Mouse (Mus musculus) ES-E14 (cell line): Measurements from ENCODE around the gene Lmcd1. TPM values are rescaled to one million over a fixed set of nuclear protein-coding genes. Genes with fewer than 3 reads are reported as not detected.

ENCODE experiments used
- DNase-seq: peaks from one replicate; pipeline ENCODE4 v3.0.0-alpha.2; 2013; ENCODE audit warnings: low read depth, low spot score
- H3K27ac ChIP-seq: 2 replicates; pipeline ENCODE4 v1.5.1; 2012; ENCODE audit warnings: low read depth, mild to moderate bottlenecking, low read length, moderate library complexity, mixed read lengths; ENCODE audit not compliant: poor library complexity, insufficient read depth, severe bottlenecking
- H3K36me3 ChIP-seq: 2 replicates; pipeline ENCODE4 v1.6.1; 2012; ENCODE audit warnings: mild to moderate bottlenecking, low read length, moderate library complexity, mixed read lengths; ENCODE audit not compliant: control insufficient read depth, poor library complexity, insufficient read depth, severe bottlenecking
- H3K4me1 ChIP-seq, 2 experiments: fragments of 150-350 bp in 1 of 2; sonication (generic) in 1 of 2; 2 replicates each; pipeline ENCODE4 v1.6.1; 2012; ENCODE audit warnings: low read length in 2 of 2, mild to moderate bottlenecking in 1 of 2, mixed read lengths in 1 of 2; ENCODE audit not compliant: control insufficient read depth in 2 of 2, insufficient read depth in 2 of 2, poor library complexity in 1 of 2
- H3K4me3 ChIP-seq, 2 experiments: fragments of 150-350 bp in 1 of 2; sonication (generic) in 1 of 2; 2 replicates each; pipeline ENCODE4 v1.5.1; 2012; ENCODE audit warnings: low read length in 2 of 2, low read depth in 1 of 2, mild to moderate bottlenecking in 1 of 2, mixed read lengths in 1 of 2; ENCODE audit not compliant: insufficient read depth in 1 of 2, poor library complexity in 1 of 2, severe bottlenecking in 1 of 2
- H3K9ac ChIP-seq: 2 replicates; pipeline ENCODE4 v1.6.1; 2012; ENCODE audit warnings: low read depth, mild to moderate bottlenecking, low read length, mixed read lengths; ENCODE audit not compliant: poor library complexity, insufficient read depth, severe bottlenecking
- H3K9me3 ChIP-seq: fragments of 150-350 bp; sonication (generic); 2 replicates; pipeline ENCODE4 v1.6.1; 2012; ENCODE audit warnings: low read depth, mild to moderate bottlenecking, low read length; ENCODE audit not compliant: control insufficient read depth, insufficient read depth
- CHD2 ChIP-seq: IDR thresholded peaks from 2 replicates; pipeline ENCODE4 v1.6.1; 2014; ENCODE audit warnings: mild to moderate bottlenecking, low read depth, low read length, inconsistent platforms
- HCFC1 ChIP-seq: IDR thresholded peaks from 2 replicates; pipeline ENCODE4 v1.6.1; 2012; ENCODE audit warnings: low read length, inconsistent platforms, borderline replicate concordance; ENCODE audit not compliant: insufficient read depth
- MAFK ChIP-seq: IDR thresholded peaks from 2 replicates; pipeline ENCODE4 v1.6.1; 2014; ENCODE audit warnings: mild to moderate bottlenecking, low read depth, low read length, inconsistent platforms; ENCODE audit not compliant: insufficient read depth
- ZC3H11A ChIP-seq: IDR thresholded peaks from 2 replicates; pipeline ENCODE4 v1.6.1; 2012; ENCODE audit warnings: low read depth, mild to moderate bottlenecking, inconsistent platforms, low read length, borderline replicate concordance
- ZNF384 ChIP-seq: IDR thresholded peaks from 2 replicates; pipeline ENCODE4 v1.6.1; 2012; ENCODE audit warnings: low read depth, low read length, inconsistent platforms
- in situ Hi-C, 2 experiments: fragments of 600-800 bp; cut with MboI; formaldehyde crosslinking; loops; one replicate each; pipeline ENCODE4 v1.15.1; 2025; ENCODE audit warnings: low sequenced_read_pairs in 2 of 2, inconsistent platforms in 1 of 2; ENCODE audit not compliant: unreplicated experiment in 2 of 2
- total RNA-seq: library from RNA; depleted of rRNA; stranded (reverse); fragments of 300-350 nt; gene quantifications from 2 replicates; pipeline ENCODE4 v1.2.3, GENCODE M21; 2012

Gene Lmcd1
- total RNA-seq, 1 experiment, result 0.18 TPM

DNA sequence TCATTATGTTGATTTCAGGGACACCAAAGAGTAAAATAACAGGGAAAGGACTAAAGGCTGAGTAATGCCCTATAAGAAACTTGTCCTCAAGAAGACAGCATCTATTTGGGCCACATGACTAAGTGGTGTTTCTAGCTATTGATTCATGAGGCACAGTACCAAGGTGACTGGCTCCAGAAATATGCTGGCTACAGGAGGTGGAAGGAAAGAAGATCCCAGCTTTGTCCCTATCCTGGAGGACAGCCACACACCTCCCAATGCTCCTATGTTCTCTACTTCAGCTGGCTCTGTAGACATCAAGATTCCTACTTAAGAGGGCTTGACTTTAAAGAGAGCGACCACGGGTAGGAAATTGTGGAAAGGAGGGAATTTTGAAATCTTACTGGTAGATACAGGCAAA, 8.4 kb downstream of the Lmcd1 start:
- in situ Hi-C loops, result no loop called here
- H3K9ac ChIP-seq, result no peak overlapping the region
- H3K9me3 ChIP-seq, result no peaks in the 10 kb centered on the region; the same call in 1 of the 2 replicates
- no peaks in the 10 kb centered on the region for H3K36me3 ChIP-seq
- H3K27ac ChIP-seq, result no peak overlapping the region
- DNase-seq, result no peak
- H3K4me1 ChIP-seq, result peaks cover 0 to 3% of the 10 kb centered on the region in 2 experiments; a peak in 1 of 4 replicates
- no peak for TF ChIP-seq ZNF384
- no peak for TF ChIP-seq MAFK
- no peak for TF ChIP-seq CHD2
- TF ChIP-seq HCFC1, result no peak
- TF ChIP-seq ZC3H11A, result no peak
- no peak overlapping the region for H3K4me3 ChIP-seq

DNA sequence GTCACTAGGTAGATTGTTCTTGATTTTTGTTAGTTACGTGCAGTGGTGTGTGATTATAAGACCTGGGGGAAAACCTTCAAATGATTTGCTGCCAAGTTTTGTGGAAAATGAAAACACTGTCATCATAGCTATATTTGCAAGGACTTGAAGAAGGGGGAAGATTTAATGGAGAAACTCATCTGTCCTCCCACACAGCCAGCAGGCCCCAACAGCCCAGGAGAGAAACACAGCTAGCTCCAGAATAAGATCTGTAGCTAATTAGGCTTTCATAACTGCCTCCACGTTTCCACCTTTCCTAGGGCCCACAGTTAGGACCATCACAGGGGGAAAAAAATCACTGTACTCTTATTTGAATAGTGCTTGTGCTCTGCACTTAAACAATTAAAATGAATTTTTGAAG, 10.5 kb downstream of the Lmcd1 start:
- H3K36me3 ChIP-seq, result no peaks in the 10 kb centered on the region
- DNase-seq, result no peak
- in situ Hi-C loops, result no loop called here
- H3K27ac ChIP-seq, result no peak overlapping the region
- TF ChIP-seq HCFC1 (no peak), MAFK (no peak), ZC3H11A (no peak), CHD2 (no peak), ZNF384 (no peak)
- no peak overlapping the region for H3K9ac ChIP-seq
- H3K4me3 ChIP-seq, result no peak overlapping the region
- H3K4me1 ChIP-seq, result peaks cover 0 to 3% of the 10 kb centered on the region in 2 experiments; a peak in 1 of 4 replicates
- no peaks in the 10 kb centered on the region; the same call in 1 of the 2 replicates for H3K9me3 ChIP-seq

DNA sequence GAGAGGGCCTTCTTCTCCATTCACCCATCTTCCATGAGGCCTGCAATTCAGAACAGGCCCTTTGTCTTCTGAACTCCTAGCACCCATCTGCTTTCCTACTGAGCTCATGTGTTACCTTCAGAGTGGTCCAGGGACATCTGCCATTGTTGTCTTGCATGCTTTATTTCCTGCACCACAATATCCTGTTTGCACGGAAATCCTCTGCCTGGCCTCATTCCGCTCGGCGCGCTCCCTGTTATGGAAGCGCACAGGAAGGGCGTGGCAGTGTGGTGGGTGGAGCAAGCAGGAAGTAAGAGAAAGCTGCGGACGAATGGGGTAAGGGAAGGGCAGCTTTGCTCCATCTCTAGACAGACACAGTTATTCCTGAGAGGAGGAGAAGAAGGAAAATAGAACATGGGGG, 14.1 kb downstream of the Lmcd1 start:
- no peaks in the 10 kb centered on the region for H3K36me3 ChIP-seq
- no peak for DNase-seq
- H3K27ac ChIP-seq, result no peak overlapping the region
- H3K4me1 ChIP-seq, result peaks cover 0 to 3% of the 10 kb centered on the region in 2 experiments; a peak in 1 of 4 replicates
- peak overlapping the region in 1 of 2 experiments; percentile 27; a peak in 2 of 4 replicates for H3K4me3 ChIP-seq
- in situ Hi-C loops, result no loop called here
- H3K9ac ChIP-seq, result no peak overlapping the region
- no peaks in the 10 kb centered on the region; the same call in 1 of the 2 replicates for H3K9me3 ChIP-seq
- TF ChIP-seq MAFK (no peak), HCFC1 (no peak), ZNF384 (no peak), ZC3H11A (no peak), CHD2 (no peak)

DNA sequence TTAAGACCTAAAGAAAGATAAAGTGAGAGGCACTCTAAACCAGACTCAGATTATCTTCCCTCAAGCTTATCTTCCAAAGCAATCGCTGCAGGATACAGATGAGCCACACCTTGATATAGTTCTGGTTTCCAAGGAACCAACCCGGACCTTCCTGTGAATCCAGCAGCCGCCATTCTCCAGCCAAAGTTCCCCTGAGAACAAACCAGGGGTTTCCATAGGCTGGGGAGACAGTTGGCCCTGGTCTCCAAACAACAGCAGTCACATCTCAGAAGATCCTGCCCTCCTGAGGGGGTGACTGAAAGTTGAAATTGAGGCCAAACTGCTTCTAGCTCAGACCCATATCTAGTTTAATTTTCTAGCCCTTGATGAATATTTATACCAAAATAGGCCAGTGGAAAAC, 14.7 kb downstream of the Lmcd1 start:
- H3K27ac ChIP-seq, result no peak overlapping the region
- no peak overlapping the region for H3K9ac ChIP-seq
- H3K4me3 ChIP-seq, result no peak overlapping the region
- DNase-seq, result no peak
- no peaks in the 10 kb centered on the region for H3K36me3 ChIP-seq
- H3K4me1 ChIP-seq, result peaks cover 0 to 3% of the 10 kb centered on the region in 2 experiments; a peak in 1 of 4 replicates
- in situ Hi-C loops, result no loop called here
- no peaks in the 10 kb centered on the region; the same call in 1 of the 2 replicates for H3K9me3 ChIP-seq
- no peak for TF ChIP-seq MAFK
- TF ChIP-seq CHD2, result no peak
- TF ChIP-seq ZNF384, result no peak
- TF ChIP-seq ZC3H11A, result no peak
- TF ChIP-seq HCFC1, result no peak
